Mouse (Mus musculus): Measurements from ENCODE around the gene Sapcd2.

DNA sequence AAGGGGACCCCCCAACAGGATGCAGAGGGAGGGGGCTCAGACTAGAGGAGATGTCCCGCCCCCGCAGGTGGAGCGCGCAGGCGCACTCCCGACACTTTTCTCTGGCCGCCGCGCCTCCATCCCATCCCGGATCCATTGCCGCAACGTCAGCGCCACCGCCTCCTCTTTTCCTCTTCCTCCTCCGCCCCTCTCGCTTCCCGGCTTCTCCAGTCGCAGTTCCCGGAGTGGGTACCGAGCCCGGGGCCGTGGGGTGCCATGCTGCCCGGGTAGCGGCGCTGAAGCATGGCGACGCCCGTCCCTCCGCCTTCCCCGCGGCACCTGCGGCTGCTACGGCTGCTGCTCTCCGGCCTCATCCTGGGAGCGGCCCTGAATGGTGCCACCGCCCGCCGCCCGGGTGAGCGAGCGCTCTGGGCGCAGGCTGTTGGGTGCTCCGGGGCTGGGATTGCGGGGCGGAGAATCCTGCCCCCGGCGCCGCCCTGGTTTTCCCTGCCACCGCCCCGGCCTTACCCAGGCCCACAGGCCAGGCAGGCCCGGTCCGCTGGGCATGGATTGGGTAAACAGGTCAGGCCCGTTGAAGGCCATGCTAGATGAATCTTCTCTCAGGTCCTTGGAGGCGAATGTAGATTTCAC is 31.0 kb downstream of the Sapcd2 start:
- TF ChIP-seq CTCF (conservative IDR thresholded peaks at IDR 0.05; ENCODE audit: insufficient read depth, insufficient read length, low read depth, low read length) (no peak), POLR2A (IDR thresholded peaks at IDR 0.05; ENCODE audit: low read depth, low read length) (no peak)

Measured in kidney, adult 2 months (tissue).